Mouse (Mus musculus): ENCODE measurements around the gene Chek1. TPM values are rescaled to one million over a fixed set of nuclear protein-coding genes. Genes with fewer than 3 reads are reported as not detected.

Gene Chek1
- total RNA-seq (2023) = 10 to 100 TPM in 1 of 2 experiments, 1 to 10 TPM in 1; 6.3 to 10.6 TPM

GRCm38 (mm10) chr9:36727034-36727755, at the start of gene Chek1:
Gene Chek1, minus strand, starts transcription at chr9:36727065.

GRCm38 (mm10) chr9:36767203-36768143, 40.6 kb upstream of the Chek1 start, which contains the start of gene Stt3a:
Gene Stt3a, minus strand, starts transcription at chr9:36767679.

GRCm38 (mm10) chr9:36692920-36693319, 33.9 kb downstream of the Chek1 start, which contains the start of gene Acrv1:
Gene Acrv1, plus strand, starts transcription at chr9:36693220.

Other genes with a start within 250 kb of the Chek1 start
- gene Gm5615, start 185.1 kb downstream of the Chek1 start, total RNA-seq (2023) = not detected
- gene Gm17689, start 144.4 kb downstream of the Chek1 start, total RNA-seq (2023) = not detected
- not detected for gene A630095E13Rik, start 83.7 kb downstream of the Chek1 start, total RNA-seq (2023)
- gene Acrv1, start 33.8 kb downstream of the Chek1 start, total RNA-seq (2023) = not detected
- gene Stt3a, start 40.6 kb upstream of the Chek1 start, total RNA-seq (2023) = 100 to 1,000 TPM; 146 to 150 TPM
- 10 to 100 TPM; 45.5 to 47.2 TPM for gene Ei24, start 70.3 kb upstream of the Chek1 start, total RNA-seq (2023)
- gene Fez1, start 94.8 kb upstream of the Chek1 start, total RNA-seq (2023) = not detected